Mouse (Mus musculus) spleen, adult 2 months (tissue): ENCODE data around the gene Itgb5. TPM values are rescaled to one million over a fixed set of nuclear protein-coding genes. Genes with fewer than 3 reads are reported as not detected.

Source experiments
- DNase-seq, 2 experiments: peaks; one replicate each; pipeline versions ENCODE4 v3.0.0 to v3.0.0-alpha.2; 2012 to 2021; ENCODE audit warnings: low spot score in 2 of 2, low read depth in 1 of 2
- H3K27ac ChIP-seq: fragments of 200-500 bp; 2 replicates; pipeline ENCODE4 v1.5.1; 2012; ENCODE audit warnings: low read length, inconsistent platforms; ENCODE audit not compliant: insufficient read depth
- H3K27me3 ChIP-seq: fragments of 200-500 bp; 2 replicates; pipeline ENCODE4 v1.6.1; 2012; ENCODE audit warnings: mild to moderate bottlenecking, moderate library complexity, low read length, inconsistent platforms; ENCODE audit not compliant: control insufficient read depth, insufficient read depth
- H3K36me3 ChIP-seq: fragments of 200-500 bp; 2 replicates; pipeline ENCODE4 v1.6.1; 2012; ENCODE audit warnings: mild to moderate bottlenecking, low read length, inconsistent platforms; ENCODE audit not compliant: control insufficient read depth, insufficient read depth
- H3K4me1 ChIP-seq: fragments of 200-500 bp; 2 replicates; pipeline ENCODE4 v1.6.1; 2011; ENCODE audit warnings: inconsistent platforms; ENCODE audit not compliant: control insufficient read depth, insufficient read depth, insufficient read length
- H3K4me3 ChIP-seq: fragments of 200-500 bp; 2 replicates; pipeline ENCODE4 v1.5.1; 2011; ENCODE audit warnings: mild to moderate bottlenecking, inconsistent platforms; ENCODE audit not compliant: insufficient read depth, insufficient read length; ENCODE audit errors: extremely low read depth
- CTCF ChIP-seq: fragments of 200-500 bp; IDR thresholded peaks from 2 replicates; pipeline ENCODE4 v1.5.1; 2011; ENCODE audit warnings: mild to moderate bottlenecking, inconsistent platforms; ENCODE audit not compliant: insufficient read depth, insufficient read length, insufficient replicate concordance; ENCODE audit errors: extremely low read depth
- POLR2A ChIP-seq: fragments of 200-500 bp; IDR thresholded peaks from 2 replicates; pipeline ENCODE4 v1.6.1; 2011; ENCODE audit warnings: low read depth, low read length, inconsistent platforms
- WGBS: fragments of 180-500 bp; shearing (Covaris S2); methylation state at CpG from one replicate; pipeline ENCODE4 v1.1.7; 2018; 5-methylcytosine and 5-hydroxymethylcytosine counted together
- polyA plus RNA-seq: library from polyadenylated mRNA; depleted of rRNA; stranded (reverse); fragments of >200 nt; gene quantifications from 2 replicates; pipeline ENCODE4 v1.2.3, GENCODE M21; 2012; rRNA removed

The Itgb5 gene
- polyA plus RNA-seq = 31.2 and 36.4 TPM in 2 replicates

GRCm38 (mm10) chr16:33829301-33829831 lies at the start of gene Itgb5:
TSS of gene Itgb5 (plus strand) at chr16:33829665.
- Histone ChIP-seq H3K4me1 (peaks cover 5% of the 10 kb centered on the region; the same call in 1 of the 2 replicates), H3K4me3 (peak within 1 kb of the TSS; percentile 65), H3K27me3 (peaks cover 13% of the 10 kb centered on the region), H3K36me3 (no peaks in the 10 kb centered on the region), H3K27ac (no peak within 1 kb of the TSS)
- TF ChIP-seq POLR2A (no peak), CTCF (no peak)
- WGBS = 5% methylated on average over 42 of the region's 43 CpGs
- peak in 1 of 2 experiments; percentile 18 for DNase-seq

GRCm38 (mm10) chr16:33781789-33782728 lies 47.4 kb upstream of the Itgb5 start:
- Histone ChIP-seq H3K27me3 (no peaks in the 10 kb centered on the region), H3K36me3 (no peaks in the 10 kb centered on the region), H3K27ac (no peak overlapping the region), H3K4me3 (no peak overlapping the region), H3K4me1 (peaks cover 3% of the 10 kb centered on the region; the same call in 1 of the 2 replicates)
- 55% methylated on average over 5 of the region's 5 CpGs for WGBS
- no peak for DNase-seq
- TF ChIP-seq CTCF (no peak), POLR2A (no peak)

GRCm38 (mm10) chr16:33782729-33783091 lies 46.8 kb upstream of the Itgb5 start:
- no peak for DNase-seq
- WGBS = 84% methylated on average over 1 of the region's 1 CpGs
- peaks cover 3% of the 10 kb centered on the region; the same call in 1 of the 2 replicates for H3K4me1 ChIP-seq
- no peaks in the 10 kb centered on the region for H3K36me3 ChIP-seq
- H3K4me3 ChIP-seq = no peak overlapping the region
- TF ChIP-seq POLR2A (no peak), CTCF (no peak)
- H3K27ac ChIP-seq = no peak overlapping the region
- no peaks in the 10 kb centered on the region for H3K27me3 ChIP-seq

- 61% methylated on average over 1 of the region's 1 CpGs for WGBS
- H3K4me3 ChIP-seq = no peak overlapping the region
Measured at GRCm38 (mm10) chr16:33784547-33784946, 44.9 kb upstream of the Itgb5 start.

GRCm38 (mm10) chr16:33785092-33785704 lies 44.3 kb upstream of the Itgb5 start:
- Histone ChIP-seq H3K4me1 (peaks cover 3% of the 10 kb centered on the region; the same call in 1 of the 2 replicates), H3K36me3 (no peaks in the 10 kb centered on the region), H3K27ac (peak overlapping the region; percentile 2; the same call in 1 of the 2 replicates), H3K27me3 (no peaks in the 10 kb centered on the region), H3K4me3 (no peak overlapping the region)
- WGBS = 22% methylated on average over 8 of the region's 8 CpGs
- DNase-seq = no peak
- TF ChIP-seq CTCF = no peak

More at GRCm38 (mm10) chr16:33784547-33784946, 44.9 kb upstream of the Itgb5 start:
- TF ChIP-seq CTCF (no peak), POLR2A (no peak)
- Histone ChIP-seq H3K27ac (no peak overlapping the region), H3K36me3 (no peaks in the 10 kb centered on the region), H3K27me3 (no peaks in the 10 kb centered on the region), H3K4me1 (peaks cover 3% of the 10 kb centered on the region; the same call in 1 of the 2 replicates)
- no peak for DNase-seq

- Histone ChIP-seq H3K27ac (no peak overlapping the region), H3K27me3 (no peaks in the 10 kb centered on the region), H3K36me3 (no peaks in the 10 kb centered on the region), H3K4me3 (no peak overlapping the region), H3K4me1 (peaks cover 3% of the 10 kb centered on the region; the same call in 1 of the 2 replicates)
- TF ChIP-seq POLR2A = no peak
- no peak for TF ChIP-seq CTCF
- DNase-seq = no peak
- WGBS = 65% methylated on average over 7 of the region's 7 CpGs
Measured at GRCm38 (mm10) chr16:33786657-33787390, 42.6 kb upstream of the Itgb5 start.
